Mouse (Mus musculus) mouse embryonic stem cell (cell line): Measurements from ENCODE around the gene Socs7.

ENCODE experiments used
- in situ Hi-C, 2 experiments: fragments of 300-500 bp; cut with MboI; formaldehyde crosslinking; loops; 1 replicate in 1 of 2; 3 replicates in 1 of 2; pipeline ENCODE4 v1.14.3; 2019 to 2020; ENCODE audit warnings: low sequenced_read_pairs in 2 of 2, low pct_unique_long_range_greater_than_20kb in 1 of 2, mixed read lengths in 1 of 2; ENCODE audit not compliant: unreplicated experiment in 1 of 2

The Socs7 gene

GRCm38 (mm10) chr11:97432983-97433539 lies 70.7 kb downstream of the Socs7 start:
- in situ Hi-C loops, result no loop called here

- in situ Hi-C loops, result no loop called here
Measured at GRCm38 (mm10) chr11:97434121-97434520, 71.8 kb downstream of the Socs7 start.

DNA sequence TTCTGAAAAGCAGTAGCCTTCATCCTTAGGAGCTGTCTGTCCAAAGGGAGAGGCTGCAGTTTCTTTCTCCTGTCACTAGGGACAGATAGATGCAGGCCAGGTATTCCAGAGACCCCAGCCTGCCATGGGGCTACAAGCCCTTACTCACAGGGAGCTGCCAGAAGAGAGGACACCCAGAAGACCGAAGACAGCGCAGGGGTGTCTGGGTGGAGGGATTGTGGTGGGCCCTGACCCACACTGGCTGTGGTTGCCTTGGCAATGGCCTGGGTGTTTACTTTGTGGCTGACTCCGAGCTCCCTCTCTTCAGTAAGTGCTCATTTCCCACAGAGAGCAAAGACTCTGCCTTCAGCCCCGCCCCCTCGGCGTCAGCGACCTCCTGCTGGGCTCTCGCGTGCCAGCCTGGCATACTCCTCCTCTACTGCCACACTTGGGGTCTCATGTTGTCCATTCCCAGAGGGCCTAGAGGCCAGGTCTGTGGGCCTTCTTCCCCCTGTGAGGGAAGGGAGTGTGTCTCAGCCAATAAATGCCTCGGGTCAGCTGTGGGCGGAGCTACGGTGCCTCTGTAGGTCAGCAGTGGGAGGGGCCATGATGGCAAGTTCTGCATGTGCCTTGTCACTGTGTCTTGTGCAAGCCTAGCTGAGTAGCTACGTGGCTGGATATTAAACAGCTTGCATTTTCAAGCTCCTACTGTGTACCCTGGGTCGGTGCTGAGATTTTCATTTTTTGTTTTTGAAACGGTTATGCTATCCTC lies 72.5 kb downstream of the Socs7 start:
- in situ Hi-C loops, result no loop called here

DNA sequence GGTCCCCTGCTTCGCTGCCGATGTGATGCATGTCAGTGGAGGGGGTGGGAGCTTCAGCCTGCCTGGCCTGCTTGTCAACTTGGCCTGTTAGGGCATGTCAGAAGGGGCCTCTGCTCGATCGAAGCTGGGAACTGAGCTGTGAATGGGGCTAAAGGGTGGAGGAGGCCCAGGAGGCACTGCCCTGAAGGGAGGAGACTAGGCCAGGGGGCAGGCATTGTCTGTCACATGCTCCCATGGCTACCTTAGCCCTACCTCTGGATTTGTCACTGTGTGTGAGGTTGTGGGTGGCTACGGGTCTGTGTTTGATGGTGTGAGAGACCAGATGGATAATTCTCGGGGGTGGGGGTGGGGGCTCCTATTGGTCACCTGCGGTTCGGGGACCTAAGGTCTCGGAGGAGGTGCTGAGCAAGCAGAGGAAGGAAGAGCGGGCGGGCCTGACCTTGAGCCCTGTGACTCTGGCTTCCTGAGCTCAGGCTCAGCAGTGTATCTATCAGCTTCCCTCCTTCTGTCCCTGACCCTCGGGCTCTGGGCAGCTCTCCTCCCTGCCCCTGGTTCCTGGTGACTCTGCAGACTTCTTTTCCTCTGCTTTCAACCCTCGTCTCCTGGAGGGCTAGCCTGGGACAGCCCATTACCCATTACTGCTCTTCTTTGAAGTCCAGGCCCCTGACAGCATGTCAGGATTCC lies 73.6 kb downstream of the Socs7 start:
- in situ Hi-C loops, result no loop called here

- in situ Hi-C loops, result no loop called here
Measured at GRCm38 (mm10) chr11:97437745-97438144, 75.4 kb downstream of the Socs7 start.

DNA sequence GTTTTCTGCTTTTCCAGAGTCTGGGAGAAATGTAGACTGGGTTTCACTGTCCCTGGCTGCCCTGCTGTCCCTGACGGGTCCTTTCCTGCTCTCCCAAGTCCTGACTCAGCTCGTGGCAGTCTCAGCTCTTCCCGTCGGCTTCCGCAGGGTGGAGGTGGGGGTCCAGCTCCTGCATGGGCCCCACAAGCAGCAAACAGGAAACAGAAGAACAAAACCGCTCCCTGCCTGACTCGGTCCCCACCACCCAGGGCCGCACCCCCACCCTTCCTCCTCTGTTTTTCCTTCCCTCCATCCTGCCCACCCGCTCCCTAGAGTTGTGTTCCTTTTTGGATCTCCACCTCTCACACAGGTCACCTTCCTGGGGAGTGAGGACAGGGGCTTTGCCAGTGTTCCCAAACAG lies 76.5 kb downstream of the Socs7 start:
- in situ Hi-C loops, result no loop called here

DNA sequence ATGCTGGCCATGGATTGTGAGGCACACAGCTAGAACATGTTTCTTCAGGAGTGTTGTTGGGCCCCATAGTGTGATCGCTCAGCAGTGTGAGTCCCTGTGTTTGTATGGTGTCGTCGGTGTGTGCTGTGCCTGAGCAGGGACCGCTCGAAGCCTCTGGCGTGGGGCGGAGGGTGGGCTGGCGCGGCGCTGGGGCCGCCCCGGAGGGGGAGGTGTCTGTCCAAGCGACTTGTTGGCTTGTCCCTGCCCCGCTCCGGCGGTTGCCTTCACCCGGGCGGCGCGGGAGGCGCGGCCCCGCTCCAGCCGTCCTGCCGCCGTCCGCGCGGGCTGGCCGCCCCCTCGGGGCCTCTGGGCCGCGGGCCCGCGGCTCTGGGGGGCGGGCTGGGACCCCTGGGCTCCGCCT lies 77.6 kb downstream of the Socs7 start:
- in situ Hi-C loops, result no loop called here

GRCm38 (mm10) chr11:97440441-97440881 lies 78.1 kb downstream of the Socs7 start:
- in situ Hi-C loops, result no loop called here

GRCm38 (mm10) chr11:97441036-97441657 lies 78.8 kb downstream of the Socs7 start:
- in situ Hi-C loops, result no loop called here

DNA sequence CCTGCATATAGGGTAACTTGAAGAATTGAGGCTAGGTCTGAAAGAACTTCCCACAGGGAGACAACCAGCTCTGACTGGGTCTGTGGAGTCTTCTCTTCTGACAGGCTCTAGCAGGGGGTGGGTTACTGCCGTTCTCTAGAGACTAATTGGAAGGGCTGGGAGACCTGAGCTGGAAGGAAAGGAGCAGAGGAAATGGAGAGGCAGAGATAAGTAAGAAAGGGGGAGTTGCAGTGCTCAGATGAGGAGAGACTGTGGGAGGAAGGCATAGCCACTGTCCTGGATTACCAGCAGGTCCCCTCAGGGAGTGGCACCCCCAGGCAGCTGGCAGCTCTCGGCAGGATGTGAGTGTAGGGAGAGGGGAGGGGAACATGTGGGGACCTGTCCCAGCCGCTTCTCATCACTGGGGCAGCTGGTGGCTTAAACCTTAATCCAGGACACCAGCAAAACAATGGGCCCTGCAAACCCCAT lies 79.3 kb downstream of the Socs7 start:
- in situ Hi-C loops, result no loop called here

GRCm38 (mm10) chr11:97442891-97443675 lies 80.7 kb downstream of the Socs7 start:
- in situ Hi-C loops, result no loop called here

DNA sequence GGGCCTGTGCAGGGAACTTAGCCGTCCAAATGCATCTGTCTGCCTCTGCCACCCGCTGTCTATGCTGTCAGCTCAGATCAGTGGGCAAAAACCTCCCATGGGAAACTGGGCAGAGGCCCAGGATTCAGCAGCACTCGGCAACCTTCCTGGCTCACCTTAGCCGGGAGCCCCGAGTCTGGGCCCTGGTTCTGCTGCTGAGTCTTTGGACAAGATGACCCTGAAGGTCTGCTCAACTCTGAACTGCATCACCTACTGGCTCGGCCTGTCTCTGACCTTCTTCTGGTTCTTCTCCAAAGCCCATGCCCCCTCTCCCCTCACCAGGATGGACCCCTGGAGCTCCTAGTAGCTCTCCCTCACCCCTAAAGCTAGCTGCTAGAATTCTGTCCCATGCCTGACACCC lies 83.2 kb downstream of the Socs7 start:
- in situ Hi-C loops, result no loop called here

GRCm38 (mm10) chr11:97445999-97446511 lies 83.7 kb downstream of the Socs7 start:
- in situ Hi-C loops, result no loop called here

GRCm38 (mm10) chr11:97447979-97448378 lies 85.6 kb downstream of the Socs7 start:
- in situ Hi-C loops, result no loop called here
